Mouse (Mus musculus) ES-Bruce4 (cell line): Measurements from ENCODE around the gene Nisch. TPM values are rescaled to one million over a fixed set of nuclear protein-coding genes. Genes with fewer than 3 reads are reported as not detected.

Source experiments
- H3K27ac ChIP-seq: 2 replicates; pipeline ENCODE4 v1.5.1; 2012; ENCODE audit warnings: low read length, inconsistent platforms; ENCODE audit not compliant: insufficient read depth
- H3K27me3 ChIP-seq: 2 replicates; pipeline ENCODE4 v1.6.1; 2012; ENCODE audit warnings: mild to moderate bottlenecking, low read length, inconsistent platforms; ENCODE audit not compliant: control insufficient read depth, poor library complexity, insufficient read depth, severe bottlenecking
- H3K36me3 ChIP-seq: 2 replicates; pipeline ENCODE4 v1.6.1; 2012; ENCODE audit warnings: inconsistent platforms, mild to moderate bottlenecking, low read length, moderate library complexity; ENCODE audit not compliant: control insufficient read depth, poor library complexity, insufficient read depth, severe bottlenecking
- H3K4me1 ChIP-seq: one replicate; pipeline ENCODE4 v1.8.1; 2011; ENCODE audit warnings: low read length; ENCODE audit not compliant: control insufficient read depth, insufficient read depth
- H3K4me3 ChIP-seq: 2 replicates; pipeline ENCODE4 v1.5.1; 2011; ENCODE audit warnings: low read depth, mild to moderate bottlenecking, low read length
- H3K9ac ChIP-seq: 2 replicates; pipeline ENCODE4 v1.6.1; 2012; ENCODE audit warnings: low read depth, mild to moderate bottlenecking, inconsistent platforms; ENCODE audit not compliant: poor library complexity, severe bottlenecking
- H3K9me3 ChIP-seq: replicated peaks from 2 replicates; pipeline ENCODE4 v1.6.1; 2012; ENCODE audit warnings: mild to moderate bottlenecking, low read length, inconsistent platforms; ENCODE audit not compliant: control insufficient read depth, poor library complexity, insufficient read depth, severe bottlenecking
- CTCF ChIP-seq: IDR thresholded peaks from one replicate; pipeline ENCODE4 v1.8.1; 2011; ENCODE audit warnings: low read depth, low read length
- EP300 ChIP-seq: IDR thresholded peaks from 2 replicates; pipeline ENCODE4 v1.6.1; 2011; ENCODE audit warnings: low read depth, low read length; ENCODE audit not compliant: insufficient read depth
- POLR2A ChIP-seq: IDR thresholded peaks from one replicate; pipeline ENCODE4 v1.8.1; 2011; ENCODE audit warnings: low read length; ENCODE audit not compliant: insufficient read depth
- polyA plus RNA-seq: library from polyadenylated mRNA; stranded (reverse); fragments of >200 nt; gene quantifications from 2 replicates; pipeline ENCODE4 v1.2.4, GENCODE M21; 2011; ENCODE audit warnings: low read depth; ENCODE audit not compliant: missing spikeins, insufficient read depth, insufficient read length

Gene Nisch
- polyA plus RNA-seq, 1 experiment: 335 TPM

GRCm38 (mm10) chr14:31131272-31131821, 85.4 kb downstream of the Nisch start:
- Histone ChIP-seq H3K9me3 (no peaks in the 10 kb centered on the region), H3K36me3 (peaks cover 7% of the 10 kb centered on the region; the same call in 1 of the 2 replicates), H3K27ac (no peak overlapping the region), H3K4me3 (peak overlapping the region; percentile 97), H3K9ac (peak overlapping the region; percentile 80), H3K27me3 (no peaks in the 10 kb centered on the region), H3K4me1 (no peaks in the 10 kb centered on the region)
- TF ChIP-seq POLR2A: no peak
- TF ChIP-seq EP300: no peak
- no peak for TF ChIP-seq CTCF

GRCm38 (mm10) chr14:31130236-31131220, 86.2 kb downstream of the Nisch start, which contains the start of gene Nt5dc2:
Gene Nt5dc2 (plus strand): TSS chr14:31131053.
- Histone ChIP-seq H3K36me3 (0 out of 2 replicates have a peak, but pooled peaks cover under 1% of the 10 kb centered on the region), H3K27me3 (no peaks in the 10 kb centered on the region), H3K4me1 (no peaks in the 10 kb centered on the region), H3K27ac (peak within 1 kb of the TSS; percentile 33), H3K9me3 (no peaks in the 10 kb centered on the region), H3K4me3 (peak within 1 kb of the TSS; percentile 97), H3K9ac (peak within 1 kb of the TSS; percentile 80)
- TF ChIP-seq CTCF: no peak
- no peak for TF ChIP-seq EP300
- no peak for TF ChIP-seq POLR2A

GRCm38 (mm10) chr14:31129326-31130235, 87.2 kb downstream of the Nisch start:
- no peaks in the 10 kb centered on the region for H3K4me1 ChIP-seq
- H3K27ac ChIP-seq: peak overlapping the region; percentile 33
- H3K9ac ChIP-seq: peak overlapping the region; percentile 80
- no peaks in the 10 kb centered on the region for H3K27me3 ChIP-seq
- no peaks in the 10 kb centered on the region for H3K9me3 ChIP-seq
- H3K4me3 ChIP-seq: peak overlapping the region; percentile 65
- TF ChIP-seq CTCF (no peak), POLR2A (no peak), EP300 (no peak)
- no peaks in the 10 kb centered on the region for H3K36me3 ChIP-seq

- peak within 1 kb of the TSS; percentile 33; the same call in 1 of the 2 replicates for H3K27ac ChIP-seq
- H3K9ac ChIP-seq: peak within 1 kb of the TSS; percentile 80
- no peaks in the 10 kb centered on the region for H3K4me1 ChIP-seq
- H3K27me3 ChIP-seq: no peaks in the 10 kb centered on the region
- TF ChIP-seq CTCF: no peak
- TF ChIP-seq POLR2A: no peak
- no peak for TF ChIP-seq EP300
- peak within 1 kb of the TSS; percentile 79 for H3K4me3 ChIP-seq
- H3K9me3 ChIP-seq: no peaks in the 10 kb centered on the region
- 0 out of 2 replicates have a peak, but pooled peaks cover 2% of the 10 kb centered on the region for H3K36me3 ChIP-seq
Measured at GRCm38 (mm10) chr14:31128826-31129219, 87.9 kb downstream of the Nisch start, which contains the start of gene Smim4. Gene Smim4 (minus strand): TSS chr14:31128956.

GRCm38 (mm10) chr14:31128101-31128825, 88.5 kb downstream of the Nisch start:
- peak overlapping the region; percentile 74 for H3K9ac ChIP-seq
- no peak overlapping the region for H3K27ac ChIP-seq
- no peak for TF ChIP-seq POLR2A
- TF ChIP-seq CTCF: no peak
- no peaks in the 10 kb centered on the region for H3K27me3 ChIP-seq
- H3K4me1 ChIP-seq: no peaks in the 10 kb centered on the region
- no peaks in the 10 kb centered on the region for H3K9me3 ChIP-seq
- peaks cover 2% of the 10 kb centered on the region for H3K36me3 ChIP-seq
- H3K4me3 ChIP-seq: peak overlapping the region; percentile 79
